Mouse (Mus musculus): ENCODE measurements around the gene Casc3. TPM values are rescaled to one million over a fixed set of nuclear protein-coding genes. Genes with fewer than 3 reads are reported as not detected.

Gene Casc3
- polyA plus RNA-seq, 1 experiment from 2014 or later = 52.5 TPM

DNA sequence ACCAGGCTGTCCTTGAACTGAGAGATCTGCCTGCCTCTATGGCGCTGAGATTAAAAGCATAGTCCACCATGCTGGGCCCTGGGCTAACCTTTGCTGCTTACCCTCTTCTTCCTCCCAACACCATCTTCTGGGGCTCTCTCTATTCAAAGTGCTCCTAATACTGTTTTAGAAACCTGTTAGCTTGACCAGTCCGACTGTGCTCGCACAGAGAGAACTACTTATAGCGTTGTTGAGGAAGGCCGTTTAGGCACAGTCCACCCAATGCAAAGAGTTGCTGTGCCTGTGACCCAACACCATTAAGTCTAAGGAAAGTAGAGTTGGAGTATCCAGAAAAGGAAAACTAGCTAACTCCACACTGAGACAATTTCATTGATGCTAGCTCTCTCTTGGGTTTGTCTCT, 16.6 kb upstream of the Casc3 start:
- Histone ChIP-seq H3K4me2 (ENCODE audit: low read length) (peak overlapping the region; percentile 96; the same call in 1 of the 2 replicates), H3K4me1 (replicated peaks; ENCODE audit: control insufficient read depth, insufficient read depth, low read length) (peaks cover 50% of the 10 kb centered on the region), H3K27ac (ENCODE audit: low read length) (peak overlapping the region; percentile 54), H3K4me3 (replicated peaks; ENCODE audit: low read length) (no peak overlapping the region), H3K9ac (replicated peaks; ENCODE audit: low read depth, low read length) (no peak overlapping the region), H3K9me3 (ENCODE audit: control insufficient read depth, low read length) (no peaks in the 10 kb centered on the region), H3K27me3 (replicated peaks; ENCODE audit: control insufficient read depth, insufficient read depth, low read length) (no peaks in the 10 kb centered on the region), H3K36me3 (ENCODE audit: control insufficient read depth, insufficient read depth) (no peaks in the 10 kb centered on the region)
- no peak for ATAC-seq
- 91% methylated on average over 5 of the region's 5 CpGs for WGBS

GRCm38 (mm10) chr11:98788550-98789218, 16.0 kb upstream of the Casc3 start:
- Histone ChIP-seq H3K9ac (replicated peaks; ENCODE audit: low read depth, low read length) (peak overlapping the region; percentile 50), H3K27me3 (replicated peaks; ENCODE audit: control insufficient read depth, insufficient read depth, low read length) (no peaks in the 10 kb centered on the region), H3K27ac (ENCODE audit: low read length) (peak overlapping the region; percentile 54), H3K4me1 (replicated peaks; ENCODE audit: control insufficient read depth, insufficient read depth, low read length) (peaks cover 50% of the 10 kb centered on the region), H3K4me2 (ENCODE audit: low read length) (peak overlapping the region; percentile 96), H3K9me3 (ENCODE audit: control insufficient read depth, low read length) (no peaks in the 10 kb centered on the region), H3K4me3 (replicated peaks; ENCODE audit: low read length) (peak overlapping the region; percentile 51), H3K36me3 (ENCODE audit: control insufficient read depth, insufficient read depth) (no peaks in the 10 kb centered on the region)
- WGBS = 10% methylated on average over 18 of the region's 18 CpGs
- peak; percentile 84 for ATAC-seq

DNA sequence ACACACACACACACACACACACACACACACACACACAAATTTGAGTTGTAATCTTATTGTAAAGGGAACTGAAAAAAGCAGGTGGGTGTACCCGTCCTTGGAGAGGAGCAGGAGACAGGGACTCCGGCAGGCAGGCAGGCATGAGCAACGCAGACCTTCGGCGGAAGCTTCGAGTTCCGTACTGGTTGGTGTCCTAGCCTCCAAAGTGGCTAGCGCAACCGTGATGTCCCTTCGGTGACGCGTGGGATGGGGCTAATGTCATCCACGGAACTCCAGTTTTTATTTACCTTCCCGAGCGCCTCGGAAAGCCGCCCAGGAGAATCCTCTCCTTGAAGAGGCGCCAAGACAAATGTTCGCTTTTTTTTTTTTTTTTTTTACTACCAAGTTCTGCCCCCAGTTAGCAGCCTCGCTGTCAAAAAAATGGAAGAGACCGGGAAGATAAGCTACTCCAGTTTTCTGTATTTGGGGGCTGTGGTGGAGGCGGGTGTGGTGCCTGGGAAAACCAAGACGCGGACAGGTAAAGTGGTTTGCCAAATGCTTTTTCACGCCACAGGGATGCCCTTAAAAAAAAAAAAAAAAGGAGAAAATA, 15.4 kb upstream of the Casc3 start:
- Histone ChIP-seq H3K4me2 (ENCODE audit: low read length) (peak overlapping the region; percentile 96), H3K9ac (replicated peaks; ENCODE audit: low read depth, low read length) (peak overlapping the region; percentile 50), H3K4me3 (replicated peaks; ENCODE audit: low read length) (peak overlapping the region; percentile 51), H3K27me3 (replicated peaks; ENCODE audit: control insufficient read depth, insufficient read depth, low read length) (no peaks in the 10 kb centered on the region), H3K27ac (ENCODE audit: low read length) (peak overlapping the region; percentile 35; the same call in 1 of the 2 replicates), H3K9me3 (ENCODE audit: control insufficient read depth, low read length) (no peaks in the 10 kb centered on the region), H3K4me1 (replicated peaks; ENCODE audit: control insufficient read depth, insufficient read depth, low read length) (peaks cover 51% of the 10 kb centered on the region), H3K36me3 (ENCODE audit: control insufficient read depth, insufficient read depth) (no peaks in the 10 kb centered on the region)
- WGBS = under 1% methylated on average over 25 of the region's 25 CpGs
- ATAC-seq = peak; percentile 18; the same call in 1 of the 2 replicates

DNA sequence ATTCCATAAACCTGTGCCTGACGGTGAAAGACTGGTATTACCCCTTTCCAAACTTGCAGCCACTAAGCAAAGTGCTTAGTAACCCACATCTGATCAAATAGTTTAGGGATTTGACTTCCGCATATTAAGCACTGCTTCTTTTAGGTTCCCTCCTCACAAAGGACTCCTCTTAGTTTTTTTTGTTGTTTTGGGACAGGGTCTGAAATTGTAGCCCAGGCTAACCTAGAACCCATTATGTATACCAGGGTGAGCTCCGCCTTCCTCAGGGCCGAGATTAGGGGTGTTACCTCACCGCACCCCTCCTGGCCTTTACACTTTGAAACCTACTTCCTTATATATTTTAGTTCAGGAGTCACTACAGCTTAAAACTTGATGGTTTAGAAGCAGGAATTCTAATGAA, 14.9 kb upstream of the Casc3 start:
- Histone ChIP-seq H3K9ac (replicated peaks; ENCODE audit: low read depth, low read length) (no peak overlapping the region; the same call in 1 of the 2 replicates), H3K36me3 (ENCODE audit: control insufficient read depth, insufficient read depth) (no peaks in the 10 kb centered on the region), H3K4me3 (replicated peaks; ENCODE audit: low read length) (peak overlapping the region; percentile 51), H3K27me3 (replicated peaks; ENCODE audit: control insufficient read depth, insufficient read depth, low read length) (no peaks in the 10 kb centered on the region), H3K9me3 (ENCODE audit: control insufficient read depth, low read length) (no peaks in the 10 kb centered on the region), H3K27ac (ENCODE audit: low read length) (no peak overlapping the region), H3K4me1 (replicated peaks; ENCODE audit: control insufficient read depth, insufficient read depth, low read length) (peaks cover 51% of the 10 kb centered on the region), H3K4me2 (ENCODE audit: low read length) (peak overlapping the region; percentile 96)
- 33% methylated on average over 5 of the region's 5 CpGs for WGBS
- no peak for ATAC-seq

DNA sequence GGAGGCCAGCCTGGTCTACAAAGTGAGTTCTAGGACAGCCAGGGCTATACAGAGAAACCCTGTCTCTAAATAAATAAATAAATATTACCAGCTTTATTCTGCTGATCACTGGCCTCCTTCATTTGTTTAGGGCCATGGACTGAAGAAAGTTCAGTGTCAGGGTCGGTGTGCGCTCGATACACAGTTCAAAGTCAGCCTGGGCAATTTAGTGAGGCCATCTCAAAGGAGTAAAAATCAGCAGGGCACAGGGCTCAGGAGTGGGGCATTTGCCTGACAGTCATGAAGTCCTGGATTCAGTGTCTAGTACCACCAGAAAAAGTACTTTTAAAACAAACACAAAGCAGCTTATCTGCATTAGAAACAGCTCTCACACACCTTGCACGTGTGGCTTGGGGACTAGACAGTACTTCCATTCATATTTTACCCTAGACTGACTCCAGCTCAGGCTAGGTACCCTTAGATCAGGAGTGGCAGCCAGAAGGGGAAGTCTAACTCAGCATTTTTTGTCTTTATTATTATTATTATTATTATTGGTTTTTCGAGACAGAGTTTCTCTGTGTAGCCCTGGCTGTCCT, 14.0 kb upstream of the Casc3 start:
- Histone ChIP-seq H3K9me3 (ENCODE audit: control insufficient read depth, low read length) (no peaks in the 10 kb centered on the region), H3K4me2 (ENCODE audit: low read length) (no peak overlapping the region), H3K4me1 (replicated peaks; ENCODE audit: control insufficient read depth, insufficient read depth, low read length) (peaks cover 46% of the 10 kb centered on the region), H3K9ac (replicated peaks; ENCODE audit: low read depth, low read length) (no peak overlapping the region), H3K27me3 (replicated peaks; ENCODE audit: control insufficient read depth, insufficient read depth, low read length) (no peaks in the 10 kb centered on the region), H3K27ac (ENCODE audit: low read length) (no peak overlapping the region), H3K4me3 (replicated peaks; ENCODE audit: low read length) (no peak overlapping the region), H3K36me3 (ENCODE audit: control insufficient read depth, insufficient read depth) (no peaks in the 10 kb centered on the region)
- ATAC-seq = no peak
- WGBS = 81% methylated on average over 5 of the region's 5 CpGs

- Histone ChIP-seq H3K4me3 (replicated peaks; ENCODE audit: low read length) (no peak overlapping the region), H3K36me3 (ENCODE audit: control insufficient read depth, insufficient read depth) (no peaks in the 10 kb centered on the region), H3K27me3 (replicated peaks; ENCODE audit: control insufficient read depth, insufficient read depth, low read length) (no peaks in the 10 kb centered on the region), H3K4me2 (ENCODE audit: low read length) (no peak overlapping the region), H3K4me1 (replicated peaks; ENCODE audit: control insufficient read depth, insufficient read depth, low read length) (peaks cover 39% of the 10 kb centered on the region), H3K9ac (replicated peaks; ENCODE audit: low read depth, low read length) (no peak overlapping the region), H3K27ac (ENCODE audit: low read length) (no peak overlapping the region), H3K9me3 (ENCODE audit: control insufficient read depth, low read length) (no peaks in the 10 kb centered on the region)
- WGBS = 81% methylated on average over 1 of the region's 1 CpGs
- no peak for ATAC-seq
Measured at GRCm38 (mm10) chr11:98791448-98791847, 13.3 kb upstream of the Casc3 start.

DNA sequence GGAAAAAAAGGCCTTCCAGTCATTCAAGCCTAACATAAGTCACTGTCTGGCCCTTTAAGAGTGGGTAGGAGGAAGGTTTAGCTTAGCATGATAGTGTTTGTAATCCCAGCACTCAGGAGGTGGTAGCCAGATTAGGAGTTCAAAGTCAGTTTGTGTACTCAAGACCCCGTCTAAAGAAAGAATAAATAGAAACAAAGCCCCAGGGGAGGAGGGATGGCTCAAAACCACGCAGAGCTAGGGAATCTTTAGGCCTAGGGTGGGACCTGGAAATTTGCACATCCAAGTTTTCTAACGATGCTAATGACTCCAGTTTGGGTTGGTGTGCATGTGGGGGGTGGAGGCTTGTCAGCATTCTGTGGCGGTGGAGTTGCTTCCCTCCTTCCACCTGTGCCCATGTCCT, 12.6 kb upstream of the Casc3 start:
- H3K27ac ChIP-seq (ENCODE audit: low read length) = no peak overlapping the region
- no peak overlapping the region for H3K4me3 ChIP-seq (replicated peaks; ENCODE audit: low read length)
- no peak overlapping the region for H3K9ac ChIP-seq (replicated peaks; ENCODE audit: low read depth, low read length)
- 10% methylated on average over 4 of the region's 4 CpGs for WGBS
- no peaks in the 10 kb centered on the region for H3K9me3 ChIP-seq (ENCODE audit: control insufficient read depth, low read length)
- peaks cover 33% of the 10 kb centered on the region for H3K4me1 ChIP-seq (replicated peaks; ENCODE audit: control insufficient read depth, insufficient read depth, low read length)
- no peak overlapping the region for H3K4me2 ChIP-seq (ENCODE audit: low read length)
- no peaks in the 10 kb centered on the region for H3K27me3 ChIP-seq (replicated peaks; ENCODE audit: control insufficient read depth, insufficient read depth, low read length)
- no peak for ATAC-seq
- no peaks in the 10 kb centered on the region for H3K36me3 ChIP-seq (ENCODE audit: control insufficient read depth, insufficient read depth)

DNA sequence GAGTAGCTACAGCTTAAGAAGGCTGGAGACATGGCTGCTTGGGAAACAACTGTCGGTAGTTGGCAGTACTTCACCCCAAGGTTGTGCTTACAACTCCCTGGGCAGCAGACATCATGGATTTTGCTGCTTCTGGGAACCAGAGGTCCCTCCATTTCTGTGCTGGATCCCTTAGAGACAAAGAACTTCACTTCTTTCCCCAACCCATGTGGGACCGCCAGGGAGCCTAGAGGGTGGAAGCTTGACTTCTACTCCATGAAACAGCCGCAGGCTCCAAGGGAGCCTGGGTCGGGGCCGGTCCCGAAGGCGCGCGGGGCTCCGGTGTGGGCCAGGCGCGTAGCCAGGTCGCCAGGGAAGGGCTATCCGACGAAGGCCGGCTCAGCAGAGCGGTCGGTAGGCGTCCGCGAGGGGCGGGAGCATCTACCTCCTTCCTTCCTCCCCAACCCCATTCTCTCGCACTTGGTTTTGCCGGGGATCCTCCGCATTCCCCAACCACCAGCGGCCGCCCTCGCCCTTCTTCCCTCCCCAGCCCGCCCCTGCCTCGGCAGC, 10.2 kb upstream of the Casc3 start:
- peak; percentile 63 for ATAC-seq
- H3K9ac ChIP-seq (replicated peaks; ENCODE audit: low read depth, low read length) = peak overlapping the region; percentile 99
- peaks cover 34% of the 10 kb centered on the region for H3K4me1 ChIP-seq (replicated peaks; ENCODE audit: control insufficient read depth, insufficient read depth, low read length)
- no peaks in the 10 kb centered on the region for H3K27me3 ChIP-seq (replicated peaks; ENCODE audit: control insufficient read depth, insufficient read depth, low read length)
- no peaks in the 10 kb centered on the region for H3K9me3 ChIP-seq (ENCODE audit: control insufficient read depth, low read length)
- under 1% methylated on average over 28 of the region's 30 CpGs for WGBS
- peak overlapping the region; percentile 100 for H3K27ac ChIP-seq (ENCODE audit: low read length)
- peak overlapping the region; percentile 66 for H3K4me2 ChIP-seq (ENCODE audit: low read length)
- H3K36me3 ChIP-seq (ENCODE audit: control insufficient read depth, insufficient read depth) = peaks cover 3% of the 10 kb centered on the region; the same call in 1 of the 2 replicates
- H3K4me3 ChIP-seq (replicated peaks; ENCODE audit: low read length) = peak overlapping the region; percentile 94

DNA sequence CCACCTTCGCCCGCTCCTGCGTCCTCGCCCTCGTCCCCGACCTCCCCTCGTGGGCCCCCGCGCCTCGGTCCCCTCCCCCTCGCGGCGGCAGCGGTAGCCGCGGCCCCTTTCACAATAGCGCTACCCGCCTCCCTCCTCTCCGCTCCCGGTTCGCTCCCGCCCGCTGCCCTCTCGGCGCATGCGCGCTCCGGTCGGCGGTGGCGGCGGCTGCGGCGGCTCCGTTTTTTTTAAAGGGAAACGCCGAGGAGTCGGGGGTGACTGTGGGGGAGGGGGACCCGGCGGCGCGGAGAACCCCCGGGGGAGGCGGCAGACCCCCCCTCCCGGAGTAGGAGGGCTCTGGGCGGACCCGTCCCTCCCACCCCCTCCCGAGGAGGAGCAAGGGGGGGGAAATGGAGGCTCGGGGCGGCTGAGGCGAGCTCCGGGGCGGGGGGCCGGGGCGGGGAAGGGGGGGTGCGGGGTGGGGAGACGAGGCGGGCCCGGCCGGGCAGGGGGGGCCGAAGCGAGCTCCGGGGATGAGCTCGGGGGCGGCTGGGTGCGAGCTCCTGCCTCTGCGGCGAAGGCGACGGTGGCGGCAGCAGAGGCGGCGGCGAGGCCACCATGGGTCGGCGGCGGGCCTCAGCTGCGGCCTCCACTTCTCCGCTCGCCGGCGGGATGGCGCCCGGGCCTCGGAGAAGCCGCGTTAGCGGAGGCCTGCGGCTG, 9.5 kb upstream of the Casc3 start, which contains the start of gene Msl1:
TSS of gene Msl1 (plus strand) at position 502 of the 699 bp plus-strand sequence.
- WGBS = under 1% methylated on average over 51 of the region's 89 CpGs
- peaks cover 3% of the 10 kb centered on the region for H3K36me3 ChIP-seq (ENCODE audit: control insufficient read depth, insufficient read depth)
- peak within 1 kb of the TSS; percentile 100 for H3K27ac ChIP-seq (ENCODE audit: low read length)
- H3K9ac ChIP-seq (replicated peaks; ENCODE audit: low read depth, low read length) = peak within 1 kb of the TSS; percentile 99
- H3K4me3 ChIP-seq (replicated peaks; ENCODE audit: low read length) = peak within 1 kb of the TSS; percentile 94
- H3K4me1 ChIP-seq (replicated peaks; ENCODE audit: control insufficient read depth, insufficient read depth, low read length) = peaks cover 29% of the 10 kb centered on the region
- no peaks in the 10 kb centered on the region for H3K27me3 ChIP-seq (replicated peaks; ENCODE audit: control insufficient read depth, insufficient read depth, low read length)
- no peaks in the 10 kb centered on the region for H3K9me3 ChIP-seq (ENCODE audit: control insufficient read depth, low read length)
- peak; percentile 68 for ATAC-seq
- peak within 1 kb of the TSS; percentile 80 for H3K4me2 ChIP-seq (ENCODE audit: low read length)

Measured in forebrain, embryonic 16.5 days (tissue).